Mouse (Mus musculus): ENCODE measurements at regions not wholly inside any gene's neighbourhood (a gene's known extent, or its start where the extent isn't known, plus 50 kb on each side); places are given as distances from the start of the nearest gene placed in this dataset.

DNA sequence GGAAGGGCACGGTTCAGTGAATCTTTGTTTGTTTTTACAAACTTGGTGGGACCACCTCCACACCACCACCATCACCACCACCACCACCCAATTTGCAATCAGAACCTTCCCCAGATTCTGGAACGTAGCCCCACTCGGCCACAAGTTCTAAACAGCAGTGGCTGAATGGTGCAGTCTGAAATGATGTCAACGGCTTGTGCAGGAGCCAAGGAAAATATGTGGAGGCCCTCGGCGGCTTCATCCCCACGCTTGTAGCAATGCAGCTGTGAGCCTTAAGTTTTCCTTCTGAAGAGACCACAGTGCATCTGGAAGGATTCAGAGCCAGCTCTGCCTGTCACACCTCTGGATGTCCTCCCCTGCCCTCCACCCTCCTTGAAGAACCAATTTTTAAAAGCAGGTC is 493.4 kb downstream of the Ccdc171 start:
- Histone ChIP-seq H3K27ac (replicated peaks) (peak overlapping the region; percentile 45; the same call in 1 of the 2 replicates), H3K4me3 (no peak overlapping the region), H3K4me1 (peaks cover 53% of the 10 kb centered on the region), H3K27me3 (replicated peaks) (peaks cover 5% of the 10 kb centered on the region; the same call in 1 of the 2 replicates), H3K36me3 (no peaks in the 10 kb centered on the region), H3K9me3 (no peaks in the 10 kb centered on the region), H3K4me2 (no peak overlapping the region), H3K9ac (no peak overlapping the region)
- 39% methylated on average over 7 of the region's 7 CpGs for WGBS
- no peak for ATAC-seq (ENCODE audit: extremely low read depth, insufficient number of reproducible peaks, low FRiP score, low TSS enrichment)

DNA sequence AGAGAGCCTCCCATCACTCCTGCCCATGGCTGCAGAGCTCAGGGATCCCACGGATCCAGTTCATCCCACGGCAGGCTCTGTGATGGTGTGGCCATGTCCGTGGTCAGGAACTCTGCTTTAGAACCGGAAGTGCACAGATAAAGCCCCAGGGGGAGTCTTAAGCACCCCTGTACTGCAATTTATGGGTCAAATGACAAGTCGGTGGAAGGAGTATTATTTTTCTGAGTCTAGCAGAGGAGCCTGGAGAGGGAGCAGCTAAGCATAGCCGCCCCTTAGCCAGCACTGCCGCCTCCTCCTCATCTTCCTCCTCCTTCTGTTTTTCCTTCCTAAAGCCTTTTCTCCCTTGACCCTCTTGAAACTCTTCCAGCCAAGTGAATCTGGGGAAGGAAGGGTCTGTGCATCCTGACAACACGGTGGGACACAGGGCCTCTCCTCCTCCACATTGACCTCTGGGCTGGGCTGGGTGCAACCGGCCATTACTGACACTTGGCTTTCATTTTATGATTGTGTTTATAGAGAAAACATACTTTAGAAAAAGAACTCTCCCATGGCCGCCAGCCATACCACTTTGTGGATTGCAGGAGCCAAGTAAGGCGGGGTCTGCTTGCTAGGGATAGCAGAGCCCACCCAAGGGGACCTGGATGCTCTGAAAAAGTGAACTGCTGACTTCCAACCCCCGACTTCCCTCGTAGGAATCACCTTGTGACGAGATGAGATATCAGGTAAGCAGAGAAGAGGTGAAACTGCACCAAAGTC is 494.3 kb downstream of the Ccdc171 start:
- WGBS: 54% methylated on average over 14 of the region's 14 CpGs
- Histone ChIP-seq H3K4me1 (peaks cover 53% of the 10 kb centered on the region), H3K4me3 (no peak overlapping the region), H3K27ac (replicated peaks) (peak overlapping the region; percentile 37), H3K4me2 (no peak overlapping the region), H3K27me3 (replicated peaks) (peaks cover 5% of the 10 kb centered on the region; the same call in 1 of the 2 replicates), H3K9me3 (no peaks in the 10 kb centered on the region), H3K36me3 (no peaks in the 10 kb centered on the region), H3K9ac (no peak overlapping the region)
- no peak for ATAC-seq (ENCODE audit: extremely low read depth, insufficient number of reproducible peaks, low FRiP score, low TSS enrichment)

DNA sequence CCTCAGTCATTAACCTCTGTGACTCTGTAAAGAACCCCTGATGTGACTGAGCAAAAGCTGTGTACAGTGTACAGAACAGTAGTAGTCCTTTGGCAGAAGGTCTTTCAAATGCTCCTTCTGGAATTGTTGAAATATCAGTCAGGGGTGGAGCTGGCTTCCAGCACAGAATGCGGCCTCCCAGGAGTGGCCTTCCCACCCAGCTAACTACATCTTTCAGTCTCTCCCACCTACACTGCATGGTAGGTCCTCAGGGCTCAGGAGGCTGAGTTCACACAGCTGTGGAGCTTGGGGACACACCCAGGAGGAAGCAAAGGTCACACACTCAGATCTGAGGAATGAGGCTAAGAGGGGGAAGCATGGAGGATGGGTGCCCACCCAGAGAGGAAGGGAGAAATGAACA is 495.3 kb downstream of the Ccdc171 start:
- no peak for ATAC-seq (ENCODE audit: extremely low read depth, insufficient number of reproducible peaks, low FRiP score, low TSS enrichment)
- WGBS: 71% methylated on average over 1 of the region's 1 CpGs
- no peak overlapping the region for H3K4me2 ChIP-seq
- no peaks in the 10 kb centered on the region for H3K9me3 ChIP-seq
- no peak overlapping the region for H3K9ac ChIP-seq
- H3K4me1 ChIP-seq: peaks cover 47% of the 10 kb centered on the region
- H3K27me3 ChIP-seq (replicated peaks): peaks cover 5% of the 10 kb centered on the region; the same call in 1 of the 2 replicates
- H3K27ac ChIP-seq (replicated peaks): no peak overlapping the region
- no peak overlapping the region for H3K4me3 ChIP-seq
- no peaks in the 10 kb centered on the region for H3K36me3 ChIP-seq

DNA sequence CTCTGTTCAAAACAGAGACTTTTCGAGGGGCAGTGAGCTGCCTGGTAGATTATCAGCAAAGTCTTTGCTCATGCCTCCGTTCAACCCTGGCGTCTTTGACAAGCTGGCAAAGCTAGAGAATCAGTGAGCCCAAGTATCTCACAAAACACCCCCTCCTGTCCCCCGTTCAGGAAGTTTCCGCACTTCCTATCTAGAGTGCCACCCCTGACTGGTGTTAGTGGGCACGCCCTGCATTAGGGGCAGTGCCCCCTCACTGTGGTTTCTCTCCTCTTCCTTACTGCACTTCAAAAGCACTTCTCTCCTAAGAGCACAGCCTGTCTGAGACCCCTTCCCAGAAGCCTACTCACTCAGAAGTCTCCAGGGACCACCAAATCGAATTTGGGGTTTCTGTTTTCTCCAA is 497.0 kb downstream of the Ccdc171 start:
- no peaks in the 10 kb centered on the region; the same call in 1 of the 2 replicates for H3K27me3 ChIP-seq (replicated peaks)
- H3K9me3 ChIP-seq: no peaks in the 10 kb centered on the region
- WGBS: 57% methylated on average over 7 of the region's 7 CpGs
- H3K27ac ChIP-seq (replicated peaks): no peak overlapping the region
- H3K9ac ChIP-seq: no peak overlapping the region
- peaks cover 48% of the 10 kb centered on the region for H3K4me1 ChIP-seq
- H3K4me2 ChIP-seq: 0 out of 2 replicates have a peak overlapping the region, but pooled peaks have one; percentile 5
- no peaks in the 10 kb centered on the region for H3K36me3 ChIP-seq
- no peak for ATAC-seq (ENCODE audit: extremely low read depth, insufficient number of reproducible peaks, low FRiP score, low TSS enrichment)
- no peak overlapping the region for H3K4me3 ChIP-seq

DNA sequence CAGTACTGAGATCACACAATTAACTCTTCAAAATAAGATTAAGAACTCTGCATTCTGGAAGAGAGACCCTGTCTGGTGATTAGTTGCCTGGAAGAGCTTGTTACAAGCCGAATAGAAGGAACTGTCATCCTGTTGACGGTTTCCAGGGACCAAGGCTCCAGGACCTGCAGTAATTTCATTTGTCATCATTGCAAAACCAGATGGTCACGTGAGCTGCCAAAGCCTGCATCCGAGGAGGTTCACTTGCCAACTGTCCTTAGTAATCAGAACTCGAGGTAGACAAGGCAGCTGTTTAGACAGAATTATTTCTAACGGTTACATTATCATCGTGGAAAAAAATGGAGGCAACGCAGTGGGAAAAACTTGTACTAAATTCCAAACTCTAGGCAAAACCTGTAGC is 500.8 kb downstream of the Ccdc171 start:
- Histone ChIP-seq H3K4me1 (peaks cover 28% of the 10 kb centered on the region), H3K4me3 (no peak overlapping the region), H3K9me3 (no peaks in the 10 kb centered on the region), H3K36me3 (no peaks in the 10 kb centered on the region), H3K27ac (replicated peaks) (no peak overlapping the region), H3K4me2 (no peak overlapping the region), H3K9ac (no peak overlapping the region), H3K27me3 (replicated peaks) (no peaks in the 10 kb centered on the region; the same call in 1 of the 2 replicates)
- WGBS: 29% methylated on average over 8 of the region's 8 CpGs
- no peak for ATAC-seq (ENCODE audit: extremely low read depth, insufficient number of reproducible peaks, low FRiP score, low TSS enrichment)

DNA sequence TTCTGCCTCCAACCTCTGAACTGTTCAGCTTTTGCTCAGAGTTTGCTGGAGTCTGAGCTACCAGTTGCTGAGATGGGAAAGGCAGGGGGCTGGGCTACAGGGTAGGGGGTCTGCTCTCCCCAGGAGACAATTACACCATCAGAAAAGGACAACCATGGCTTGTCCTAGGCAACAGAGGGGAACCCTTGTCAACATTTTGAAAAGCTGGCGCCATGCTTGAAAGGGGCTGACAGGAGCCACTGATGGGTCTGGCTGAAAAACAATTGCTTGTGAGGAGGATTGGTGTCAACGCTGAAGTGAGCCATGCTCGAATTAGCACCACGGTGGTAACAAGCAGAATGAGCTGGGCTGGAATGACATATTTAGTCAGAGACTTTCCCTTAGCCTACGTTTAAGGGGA is 502.8 kb downstream of the Ccdc171 start:
- H3K27ac ChIP-seq (replicated peaks): no peak overlapping the region
- WGBS: 29% methylated on average over 5 of the region's 5 CpGs
- no peak overlapping the region for H3K9ac ChIP-seq
- ATAC-seq (ENCODE audit: extremely low read depth, insufficient number of reproducible peaks, low FRiP score, low TSS enrichment): no peak
- H3K9me3 ChIP-seq: no peaks in the 10 kb centered on the region
- H3K27me3 ChIP-seq (replicated peaks): no peaks in the 10 kb centered on the region; the same call in 1 of the 2 replicates
- no peak overlapping the region for H3K4me2 ChIP-seq
- no peak overlapping the region for H3K4me3 ChIP-seq
- peaks cover 18% of the 10 kb centered on the region; the same call in 1 of the 2 replicates for H3K4me1 ChIP-seq
- H3K36me3 ChIP-seq: no peaks in the 10 kb centered on the region

DNA sequence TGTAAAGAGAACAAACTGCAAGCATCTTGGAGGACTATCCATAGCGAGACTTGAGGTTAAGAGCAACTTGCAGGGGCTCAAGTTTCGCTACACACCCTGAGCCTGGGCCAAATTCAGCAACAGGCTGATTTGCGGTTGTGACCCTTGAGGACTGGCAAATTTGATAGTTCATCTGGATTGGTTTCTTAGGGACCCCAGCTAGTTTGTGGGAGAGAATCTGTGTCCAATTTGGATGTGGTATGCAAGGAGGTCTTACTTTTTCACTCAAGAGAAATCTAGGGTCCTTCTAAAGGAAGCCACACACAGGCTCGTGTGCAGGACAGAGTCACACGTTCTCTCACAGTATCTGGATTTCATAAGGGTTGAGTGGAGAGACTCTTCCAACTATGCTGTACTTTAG is 505.6 kb downstream of the Ccdc171 start:
- no peaks in the 10 kb centered on the region for H3K9me3 ChIP-seq
- ATAC-seq (ENCODE audit: extremely low read depth, insufficient number of reproducible peaks, low FRiP score, low TSS enrichment): no peak
- 74% methylated on average over 5 of the region's 5 CpGs for WGBS
- H3K4me1 ChIP-seq: peaks cover 20% of the 10 kb centered on the region; the same call in 1 of the 2 replicates
- no peak overlapping the region for H3K27ac ChIP-seq (replicated peaks)
- H3K9ac ChIP-seq: no peak overlapping the region
- H3K4me3 ChIP-seq: no peak overlapping the region
- no peak overlapping the region for H3K4me2 ChIP-seq
- no peaks in the 10 kb centered on the region for H3K36me3 ChIP-seq
- no peaks in the 10 kb centered on the region; the same call in 1 of the 2 replicates for H3K27me3 ChIP-seq (replicated peaks)

DNA sequence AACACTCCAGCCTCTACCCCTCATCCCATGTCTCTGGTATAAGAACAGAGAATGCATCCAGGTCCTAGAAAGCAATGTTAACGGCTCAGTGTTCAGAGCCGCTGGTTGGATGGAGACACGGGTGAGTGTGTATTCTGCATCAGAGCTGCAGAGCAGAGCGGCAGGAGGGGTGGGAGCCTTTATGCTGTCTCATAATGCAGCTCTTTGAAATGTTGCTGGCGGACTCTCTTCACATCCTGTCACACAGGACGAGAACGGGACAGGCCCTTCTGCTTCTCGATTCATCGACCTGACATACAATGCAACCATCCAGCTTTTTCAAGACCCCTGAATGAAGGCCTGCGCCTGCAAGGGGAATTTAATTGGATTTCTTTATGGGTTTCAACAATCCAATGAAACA is 507.2 kb downstream of the Ccdc171 start:
- no peak overlapping the region for H3K4me2 ChIP-seq
- no peaks in the 10 kb centered on the region for H3K9me3 ChIP-seq
- 64% methylated on average over 10 of the region's 10 CpGs for WGBS
- no peak overlapping the region for H3K27ac ChIP-seq (replicated peaks)
- no peak overlapping the region for H3K9ac ChIP-seq
- no peak for ATAC-seq (ENCODE audit: extremely low read depth, insufficient number of reproducible peaks, low FRiP score, low TSS enrichment)
- H3K27me3 ChIP-seq (replicated peaks): no peaks in the 10 kb centered on the region; the same call in 1 of the 2 replicates
- no peak overlapping the region for H3K4me3 ChIP-seq
- H3K4me1 ChIP-seq: peaks cover 13% of the 10 kb centered on the region; the same call in 1 of the 2 replicates
- H3K36me3 ChIP-seq: no peaks in the 10 kb centered on the region

DNA sequence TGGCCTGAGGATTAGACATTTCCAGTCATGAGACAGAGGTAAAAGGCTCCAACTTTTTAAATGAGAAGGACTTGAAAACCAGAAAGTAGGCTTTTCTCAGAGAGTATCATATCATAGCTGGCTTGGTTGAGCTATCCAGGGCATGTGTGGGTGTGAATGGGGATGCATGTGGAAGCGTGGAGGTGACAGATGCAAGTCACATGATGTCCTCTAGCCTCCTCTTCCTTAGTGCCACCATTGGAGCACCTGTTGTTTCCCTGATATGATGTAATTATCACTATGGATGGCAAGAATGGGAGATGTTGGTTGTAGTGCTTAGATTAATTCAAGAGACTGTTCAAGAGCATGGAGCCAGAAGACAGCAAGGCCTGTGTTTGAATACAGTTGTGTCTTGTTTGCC is 510.0 kb downstream of the Ccdc171 start:
- Histone ChIP-seq H3K27me3 (replicated peaks) (no peaks in the 10 kb centered on the region; the same call in 1 of the 2 replicates), H3K36me3 (no peaks in the 10 kb centered on the region), H3K27ac (replicated peaks) (no peak overlapping the region), H3K9me3 (no peaks in the 10 kb centered on the region), H3K4me2 (no peak overlapping the region), H3K4me1 (peaks cover 3% of the 10 kb centered on the region; the same call in 1 of the 2 replicates), H3K9ac (no peak overlapping the region), H3K4me3 (no peak overlapping the region)
- WGBS: 82% methylated on average over 1 of the region's 1 CpGs
- ATAC-seq (ENCODE audit: extremely low read depth, insufficient number of reproducible peaks, low FRiP score, low TSS enrichment): no peak

DNA sequence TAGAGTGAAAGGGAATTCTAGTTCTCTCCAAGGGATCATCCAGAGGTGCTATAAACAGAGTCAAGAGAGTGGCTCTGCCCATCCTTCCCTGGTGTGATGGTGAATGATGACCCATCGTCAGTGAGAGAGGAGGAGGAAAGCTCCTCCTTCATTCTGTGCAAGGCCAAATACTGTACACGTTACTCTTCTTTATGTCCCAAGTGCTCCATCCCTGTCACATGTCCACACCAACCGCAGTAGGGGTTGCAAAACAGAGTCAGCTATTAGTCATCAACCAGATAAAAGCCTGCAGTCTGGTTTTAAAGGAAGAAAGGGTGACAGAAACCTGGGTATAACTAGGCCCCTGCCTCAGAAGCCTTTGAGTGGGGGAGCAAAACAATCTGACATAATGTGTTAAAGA is 512.2 kb downstream of the Ccdc171 start:
- Histone ChIP-seq H3K36me3 (no peaks in the 10 kb centered on the region), H3K4me2 (no peak overlapping the region), H3K4me3 (no peak overlapping the region), H3K9me3 (no peaks in the 10 kb centered on the region; the same call in 1 of the 2 replicates), H3K4me1 (peaks cover 3% of the 10 kb centered on the region; the same call in 1 of the 2 replicates), H3K27ac (replicated peaks) (no peak overlapping the region), H3K9ac (no peak overlapping the region), H3K27me3 (replicated peaks) (no peaks in the 10 kb centered on the region)
- WGBS: 44% methylated on average over 3 of the region's 3 CpGs
- no peak; the same call in 1 of the 2 replicates for ATAC-seq (ENCODE audit: extremely low read depth, insufficient number of reproducible peaks, low FRiP score, low TSS enrichment)

DNA sequence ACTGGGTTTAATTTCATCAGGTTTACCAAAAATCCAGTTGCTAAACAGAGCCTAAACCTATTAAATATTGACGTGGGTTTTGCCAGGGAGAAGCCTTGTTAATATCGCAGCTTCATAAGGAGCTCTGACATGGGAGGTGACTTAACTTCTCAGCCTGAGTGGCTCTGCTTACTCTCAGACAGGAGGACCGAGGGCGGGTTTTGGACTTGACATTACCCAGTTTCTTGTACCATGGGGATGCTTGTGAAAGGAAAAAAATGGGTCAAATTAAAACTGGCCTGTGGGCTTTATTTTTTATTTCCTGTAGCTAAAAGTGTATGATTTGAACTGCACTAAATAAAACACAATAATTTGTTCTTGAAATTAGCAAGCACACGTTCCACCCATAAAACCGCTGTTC is 524.9 kb downstream of the Ccdc171 start:
- Histone ChIP-seq H3K9ac (no peak overlapping the region), H3K36me3 (no peaks in the 10 kb centered on the region), H3K27me3 (replicated peaks) (no peaks in the 10 kb centered on the region), H3K4me1 (no peaks in the 10 kb centered on the region), H3K9me3 (no peaks in the 10 kb centered on the region), H3K27ac (replicated peaks) (no peak overlapping the region), H3K4me3 (no peak overlapping the region), H3K4me2 (no peak overlapping the region)
- ATAC-seq (ENCODE audit: extremely low read depth, insufficient number of reproducible peaks, low FRiP score, low TSS enrichment): no peak
- WGBS: 74% methylated on average over 6 of the region's 6 CpGs

All from heart, embryonic 13.5 days (tissue).